Mouse (Mus musculus) hindbrain, embryonic 16.5 days (tissue): Measurements from ENCODE around the gene Ctnna3. TPM values are rescaled to one million over a fixed set of nuclear protein-coding genes. Genes with fewer than 3 reads are reported as not detected.
A peak's percentile ranks its signal among the peaks of the same experiment; 100 is the strongest.

ENCODE experiments used
- ATAC-seq: fragments of 200-750 bp; cut with Nextera tagmentation; 2 replicates; pipeline ENCODE4 v1.8.0; 2017; ENCODE audit warnings: moderate TSS enrichment, moderate library complexity
- H3K27ac ChIP-seq: fragments of 300-500 bp; sonication (generic); 2 replicates; pipeline ENCODE4 v1.5.1; 2014; ENCODE audit warnings: low read depth, mild to moderate bottlenecking, control low read depth, low read length, moderate library complexity
- H3K27me3 ChIP-seq: fragments of 300-500 bp; sonication (generic); replicated peaks from 2 replicates; pipeline ENCODE4 v1.6.1; 2014; ENCODE audit warnings: low read length; ENCODE audit not compliant: control insufficient read depth, insufficient read depth
- H3K36me3 ChIP-seq: fragments of 300-500 bp; sonication (generic); 2 replicates; pipeline ENCODE4 v1.6.1; 2014; ENCODE audit warnings: mild to moderate bottlenecking, low read length, moderate library complexity, mixed read lengths; ENCODE audit not compliant: control insufficient read depth, insufficient read depth
- H3K4me1 ChIP-seq: fragments of 300-500 bp; sonication (generic); 2 replicates; pipeline ENCODE4 v1.6.1; 2014; ENCODE audit warnings: low read depth, low read length; ENCODE audit not compliant: control insufficient read depth, insufficient read depth
- H3K4me2 ChIP-seq: fragments of 300-500 bp; sonication (generic); 2 replicates; pipeline ENCODE4 v1.6.1; 2014; ENCODE audit warnings: mild to moderate bottlenecking, low read length, control low read depth, moderate library complexity
- H3K4me3 ChIP-seq: fragments of 300-500 bp; sonication (generic); 2 replicates; pipeline ENCODE4 v1.5.1; 2014; ENCODE audit warnings: mild to moderate bottlenecking, low read length, control low read depth, moderate library complexity
- H3K9ac ChIP-seq: fragments of 300-500 bp; sonication (generic); 2 replicates; pipeline ENCODE4 v1.6.1; 2014; ENCODE audit warnings: low read depth, mild to moderate bottlenecking, control low read depth, low read length, moderate library complexity
- H3K9me3 ChIP-seq: fragments of 300-500 bp; sonication (generic); 2 replicates; pipeline ENCODE4 v1.6.1; 2014; ENCODE audit warnings: mild to moderate bottlenecking, low read length, moderate library complexity; ENCODE audit not compliant: control insufficient read depth
- WGBS: fragments of 180-500 bp; shearing (Covaris S2); extraction: QIAGEN DNeasy Blood & Tissue Kit; methylation state at CpG from one replicate; pipeline ENCODE4 v1.1.7; 2014; 5-methylcytosine and 5-hydroxymethylcytosine counted together
- polyA plus RNA-seq: library from polyadenylated mRNA; unstranded; fragments of >200 nt; fragmentation: Nextera tagmentation; extraction: Ambion mirVana; gene quantifications from 2 replicates; pipeline ENCODE4 v1.2.1, GENCODE M21; 2015

Gene Ctnna3
- polyA plus RNA-seq, 1 experiment from 2014 or later = 2.3 TPM

GRCm38 (mm10) chr10:64483281-64483680 lies 1053.4 kb downstream of the Ctnna3 start:
- WGBS = 81% methylated on average over 5 of the region's 5 CpGs
- H3K36me3 ChIP-seq = no peaks in the 10 kb centered on the region

DNA sequence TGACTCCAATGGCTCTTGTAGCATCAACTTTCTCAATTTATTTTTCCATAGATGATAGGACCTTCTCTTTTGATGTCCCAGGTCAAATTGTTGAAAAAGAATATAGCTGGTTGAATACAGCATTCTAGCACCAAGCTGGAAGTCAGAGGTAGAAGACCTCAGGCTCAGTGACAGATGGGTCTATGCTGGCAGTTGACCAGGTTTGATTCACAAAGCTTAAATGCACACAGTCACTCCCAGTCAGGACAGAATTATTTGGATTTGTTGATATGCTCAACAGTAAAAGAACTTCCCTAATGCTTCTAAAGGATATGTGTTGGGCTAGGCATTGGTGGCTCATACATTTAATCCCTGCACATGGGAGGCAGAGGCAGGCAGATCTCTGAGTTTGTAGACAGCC lies 1059.6 kb downstream of the Ctnna3 start:
- H3K27me3 ChIP-seq = no peaks in the 10 kb centered on the region
- H3K4me2 ChIP-seq = no peak overlapping the region
- no peaks in the 10 kb centered on the region for H3K9me3 ChIP-seq
- no peaks in the 10 kb centered on the region for H3K36me3 ChIP-seq
- no peak overlapping the region for H3K27ac ChIP-seq
- no peak overlapping the region for H3K9ac ChIP-seq
- ATAC-seq = no peak
- H3K4me1 ChIP-seq = no peaks in the 10 kb centered on the region
- H3K4me3 ChIP-seq = no peak overlapping the region

More at GRCm38 (mm10) chr10:64483281-64483680, 1053.4 kb downstream of the Ctnna3 start:
- H3K4me1 ChIP-seq = no peaks in the 10 kb centered on the region
- no peak overlapping the region for H3K4me2 ChIP-seq
- no peak for ATAC-seq
- H3K27ac ChIP-seq = no peak overlapping the region
- no peak overlapping the region for H3K9ac ChIP-seq
- no peaks in the 10 kb centered on the region for H3K9me3 ChIP-seq
- no peak overlapping the region for H3K4me3 ChIP-seq
- H3K27me3 ChIP-seq = no peaks in the 10 kb centered on the region

GRCm38 (mm10) chr10:64543647-64544046 lies 1113.7 kb downstream of the Ctnna3 start:
- ATAC-seq = peak; percentile 52; the same call in 1 of the 2 replicates
- Histone ChIP-seq H3K27ac (no peak overlapping the region), H3K4me1 (no peaks in the 10 kb centered on the region), H3K4me2 (no peak overlapping the region), H3K4me3 (no peak overlapping the region), H3K36me3 (no peaks in the 10 kb centered on the region), H3K9ac (no peak overlapping the region), H3K9me3 (no peaks in the 10 kb centered on the region), H3K27me3 (no peaks in the 10 kb centered on the region)
- WGBS = 61% methylated on average over 3 of the region's 3 CpGs

DNA sequence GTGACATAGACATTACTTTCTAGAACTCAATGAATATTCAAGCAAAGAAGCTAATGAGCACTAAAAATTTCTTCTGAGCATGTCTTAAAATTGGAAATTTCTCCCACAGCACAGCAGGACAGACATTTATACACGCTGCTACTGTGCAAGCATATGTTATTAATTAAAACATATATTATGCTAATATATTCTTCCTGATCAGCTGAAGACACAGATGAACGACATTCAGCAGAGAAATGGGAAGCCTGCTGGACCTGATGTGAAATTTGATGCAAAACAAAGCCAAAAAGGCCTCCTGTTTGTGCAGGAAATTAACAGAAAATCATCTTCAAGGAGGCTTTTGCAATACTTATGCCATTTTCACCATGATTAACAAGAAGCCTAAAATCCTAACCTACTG lies 1114.5 kb downstream of the Ctnna3 start:
- Histone ChIP-seq H3K9ac (no peak overlapping the region), H3K36me3 (no peaks in the 10 kb centered on the region), H3K27ac (no peak overlapping the region), H3K4me3 (no peak overlapping the region), H3K9me3 (no peaks in the 10 kb centered on the region), H3K4me1 (no peaks in the 10 kb centered on the region), H3K27me3 (no peaks in the 10 kb centered on the region), H3K4me2 (no peak overlapping the region)
- no peak for ATAC-seq
- 17% methylated on average over 2 of the region's 2 CpGs for WGBS

- WGBS = 88% methylated on average over 3 of the region's 3 CpGs
- no peak overlapping the region for H3K4me2 ChIP-seq
- no peaks in the 10 kb centered on the region for H3K9me3 ChIP-seq
- H3K4me3 ChIP-seq = no peak overlapping the region
- no peak for ATAC-seq
- no peak overlapping the region for H3K27ac ChIP-seq
- no peaks in the 10 kb centered on the region for H3K4me1 ChIP-seq
- H3K9ac ChIP-seq = no peak overlapping the region
- no peaks in the 10 kb centered on the region for H3K27me3 ChIP-seq
- no peaks in the 10 kb centered on the region for H3K36me3 ChIP-seq
These were observed 1141.4 kb downstream of the Ctnna3 start for GRCm38 (mm10) chr10:64571311-64571710.

GRCm38 (mm10) chr10:64588116-64588515 lies 1158.2 kb downstream of the Ctnna3 start:
- ATAC-seq = no peak

DNA sequence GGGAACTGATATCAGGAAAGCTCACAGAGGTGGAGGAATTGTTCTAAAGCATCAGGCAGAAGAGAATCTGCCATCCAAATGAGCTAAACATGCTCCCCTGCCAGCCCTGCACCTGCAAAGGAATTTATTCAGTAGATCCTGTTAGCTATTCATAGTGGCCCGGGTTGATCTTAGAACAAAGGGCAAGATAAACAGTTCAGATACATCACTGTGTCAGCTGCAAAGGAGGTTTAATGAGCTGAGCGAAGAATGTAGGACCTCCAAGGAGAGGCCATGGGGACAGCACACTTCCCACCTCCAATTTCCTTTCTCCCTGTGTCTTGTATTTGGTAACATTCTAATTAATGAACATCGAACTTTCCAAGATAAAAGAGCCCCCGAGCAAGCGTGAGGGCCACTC lies 1206.9 kb downstream of the Ctnna3 start:
- Histone ChIP-seq H3K27me3 (no peaks in the 10 kb centered on the region), H3K27ac (no peak overlapping the region), H3K36me3 (no peaks in the 10 kb centered on the region), H3K4me3 (no peak overlapping the region), H3K9ac (no peak overlapping the region), H3K9me3 (no peaks in the 10 kb centered on the region), H3K4me1 (no peaks in the 10 kb centered on the region), H3K4me2 (no peak overlapping the region)
- no peak for ATAC-seq
- 28% methylated on average over 5 of the region's 5 CpGs for WGBS

More at GRCm38 (mm10) chr10:64588116-64588515, 1158.2 kb downstream of the Ctnna3 start:
- H3K9ac ChIP-seq = no peak overlapping the region
- 61% methylated on average over 2 of the region's 2 CpGs for WGBS
- no peaks in the 10 kb centered on the region for H3K27me3 ChIP-seq
- H3K4me1 ChIP-seq = no peaks in the 10 kb centered on the region
- H3K4me2 ChIP-seq = no peak overlapping the region
- H3K9me3 ChIP-seq = no peaks in the 10 kb centered on the region
- H3K4me3 ChIP-seq = no peak overlapping the region
- no peaks in the 10 kb centered on the region for H3K36me3 ChIP-seq
- H3K27ac ChIP-seq = no peak overlapping the region

DNA sequence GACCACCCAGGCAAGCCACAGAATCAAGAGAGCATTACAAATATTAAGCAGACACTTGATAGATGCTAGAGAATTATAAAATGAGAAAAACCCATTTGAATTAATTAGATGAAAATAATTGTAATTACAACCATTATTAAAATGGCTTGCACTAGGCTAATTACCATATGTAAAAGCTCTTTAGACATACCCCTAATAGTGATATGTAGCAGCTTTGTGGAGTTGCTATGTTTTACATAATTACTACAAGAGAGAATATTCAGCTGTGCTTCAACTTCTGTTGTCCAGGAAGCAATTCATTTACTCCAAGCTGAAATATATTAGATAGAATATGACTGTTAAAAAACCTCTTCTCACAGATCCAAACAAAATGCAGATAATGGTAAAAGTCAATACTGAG lies 1209.2 kb downstream of the Ctnna3 start:
- no peaks in the 10 kb centered on the region for H3K36me3 ChIP-seq
- ATAC-seq = no peak
- H3K4me3 ChIP-seq = no peak overlapping the region
- H3K9me3 ChIP-seq = no peaks in the 10 kb centered on the region
- H3K4me1 ChIP-seq = no peaks in the 10 kb centered on the region
- no peak overlapping the region for H3K9ac ChIP-seq
- H3K27ac ChIP-seq = no peak overlapping the region
- no peaks in the 10 kb centered on the region for H3K27me3 ChIP-seq
- no peak overlapping the region for H3K4me2 ChIP-seq

GRCm38 (mm10) chr10:64641093-64641492 lies 1211.2 kb downstream of the Ctnna3 start:
- Histone ChIP-seq H3K36me3 (no peaks in the 10 kb centered on the region), H3K9ac (no peak overlapping the region), H3K9me3 (no peaks in the 10 kb centered on the region), H3K4me1 (no peaks in the 10 kb centered on the region), H3K4me2 (no peak overlapping the region), H3K27me3 (no peaks in the 10 kb centered on the region), H3K4me3 (no peak overlapping the region), H3K27ac (no peak overlapping the region)
- whole genome bisulfite sequencing = 82% methylated on average over 4 of the region's 4 CpGs
- ATAC-seq = no peak

- Histone ChIP-seq H3K4me3 (no peak overlapping the region), H3K27ac (no peak overlapping the region), H3K9me3 (no peaks in the 10 kb centered on the region), H3K4me1 (no peaks in the 10 kb centered on the region), H3K9ac (no peak overlapping the region), H3K27me3 (no peaks in the 10 kb centered on the region), H3K36me3 (no peaks in the 10 kb centered on the region), H3K4me2 (peak overlapping the region; percentile 12; the same call in 1 of the 2 replicates)
- peak; percentile 50; the same call in 1 of the 2 replicates for ATAC-seq
- WGBS = 55% methylated on average over 8 of the region's 8 CpGs
These were observed 1211.7 kb downstream of the Ctnna3 start for GRCm38 (mm10) chr10:64641576-64641975.
